Mouse (Mus musculus): ENCODE data around the gene Nop14. TPM values are rescaled to one million over a fixed set of nuclear protein-coding genes. Genes with fewer than 3 reads are reported as not detected.
"Not testable (repeated sequence)": the region's sequence is repeated elsewhere in the genome, so short reads cannot be mapped to it uniquely, and the experiment has no call there.

The Nop14 gene
- polyA plus RNA-seq, 1 experiment = 11.8 TPM

DNA sequence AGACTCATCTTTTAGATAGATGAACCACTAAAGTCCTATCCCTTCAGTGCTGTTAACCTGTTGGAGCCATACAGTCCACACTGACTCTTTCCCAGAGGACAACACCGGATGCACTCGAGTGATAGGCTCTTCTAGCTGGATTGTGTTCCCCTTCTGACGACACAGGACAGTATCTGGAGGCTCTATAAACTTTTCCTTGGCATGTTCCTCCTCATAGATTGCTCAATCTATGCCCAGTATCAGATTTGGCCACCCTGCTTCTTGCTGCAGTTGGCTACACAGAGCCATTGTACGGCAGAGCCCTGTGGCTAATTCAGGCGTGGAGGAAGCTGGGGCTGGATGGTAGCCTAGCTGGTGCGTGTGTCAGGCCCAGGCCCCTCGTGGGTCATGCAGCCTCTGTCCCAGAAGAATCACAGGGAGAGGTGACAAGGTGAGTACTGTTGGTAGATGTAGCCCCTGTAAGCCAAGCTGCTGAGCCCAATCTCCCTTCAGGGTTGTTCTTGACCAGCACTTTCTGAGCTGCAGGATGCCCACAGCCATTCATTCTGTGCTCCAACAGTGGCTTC, 22.3 kb downstream of the Nop14 start:
- no peak overlapping the region for H3K4me3 ChIP-seq (ENCODE audit: insufficient read depth, low read depth, low read length)
- H3K27ac ChIP-seq (replicated peaks; ENCODE audit: low read depth, low read length) = no peak overlapping the region
- H3K4me1 ChIP-seq (ENCODE audit: control insufficient read depth, insufficient read depth, insufficient read length, low read length) = no peaks in the 10 kb centered on the region

DNA sequence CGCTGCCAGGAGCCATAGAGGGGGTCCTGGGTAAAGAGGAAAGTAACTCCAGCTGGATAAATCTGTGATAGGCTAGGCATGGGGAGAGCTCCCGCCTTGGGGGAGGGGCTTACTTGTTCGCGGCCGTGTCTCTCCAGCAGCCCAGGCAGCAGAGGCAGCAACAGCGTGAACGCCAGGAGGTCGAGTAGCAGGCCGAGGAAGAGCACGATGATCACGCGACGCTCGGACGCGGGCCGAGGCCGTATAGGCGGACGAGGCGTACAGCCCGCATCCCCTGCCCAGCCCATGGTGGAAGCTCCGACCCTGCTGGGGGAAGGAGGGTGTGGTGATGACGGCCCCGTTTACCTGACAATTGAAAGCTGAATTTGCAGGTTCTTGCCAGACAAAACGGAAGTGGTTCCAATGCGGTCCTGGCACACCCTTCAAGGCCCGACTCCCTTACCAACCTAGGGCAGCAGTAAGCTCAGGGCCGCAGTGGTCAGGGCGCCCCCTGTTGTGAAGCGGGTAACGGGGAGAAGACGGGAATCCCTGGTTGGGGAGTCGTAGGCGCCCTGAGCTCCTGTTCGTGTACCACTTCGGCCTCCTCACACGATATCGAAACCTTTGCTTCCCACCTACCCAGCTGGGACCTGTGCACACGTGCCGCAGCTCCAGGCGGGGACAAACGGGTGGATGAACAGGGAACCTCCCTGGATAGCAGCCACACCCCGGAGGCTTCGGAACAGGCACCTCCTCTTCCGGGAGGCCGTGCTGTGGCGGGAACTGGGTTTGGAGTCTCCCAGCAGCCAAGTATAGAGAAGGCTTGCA, 23.3 kb downstream of the Nop14 start, which contains the start of gene Mfsd10:
Mfsd10 (minus strand) TSS at position 732 of the 807 bp plus-strand sequence.
- H3K27ac ChIP-seq (replicated peaks; ENCODE audit: low read depth, low read length) = peak within 1 kb of the TSS; percentile 4; the same call in 1 of the 2 replicates
- no peaks in the 10 kb centered on the region for H3K4me1 ChIP-seq (ENCODE audit: control insufficient read depth, insufficient read depth, insufficient read length, low read length)
- peak within 1 kb of the TSS; percentile 70 for H3K4me3 ChIP-seq (ENCODE audit: insufficient read depth, low read depth, low read length)

DNA sequence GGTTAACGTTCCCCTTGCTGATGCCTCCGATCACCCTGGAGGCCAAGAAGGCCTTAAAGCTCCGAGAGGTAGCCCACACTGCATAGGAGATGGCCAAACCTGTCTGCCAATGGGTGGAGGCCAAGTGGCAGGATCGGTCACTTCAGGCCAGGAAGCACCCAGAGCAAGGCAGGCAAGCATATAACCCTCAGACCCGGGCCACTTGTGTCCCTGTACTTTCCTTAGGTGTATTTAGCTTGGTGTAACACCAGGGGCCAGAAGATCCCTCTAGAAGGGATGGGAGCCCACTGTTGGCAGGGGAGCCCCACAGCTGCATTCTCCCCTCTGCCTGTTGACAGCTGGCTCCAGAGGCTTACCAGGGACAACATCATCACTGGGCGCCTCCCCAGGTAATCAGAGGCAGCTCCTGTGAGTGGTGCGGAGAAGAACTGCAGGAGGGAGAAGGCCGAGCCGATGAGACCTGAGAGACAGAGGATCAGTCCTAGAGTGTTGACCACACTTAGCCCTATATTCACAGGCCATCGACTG, 24.2 kb downstream of the Nop14 start:
- Histone ChIP-seq H3K4me1 (ENCODE audit: control insufficient read depth, insufficient read depth, insufficient read length, low read length) (no peaks in the 10 kb centered on the region), H3K27ac (replicated peaks; ENCODE audit: low read depth, low read length) (no peak overlapping the region), H3K4me3 (ENCODE audit: insufficient read depth, low read depth, low read length) (no peak overlapping the region)

DNA sequence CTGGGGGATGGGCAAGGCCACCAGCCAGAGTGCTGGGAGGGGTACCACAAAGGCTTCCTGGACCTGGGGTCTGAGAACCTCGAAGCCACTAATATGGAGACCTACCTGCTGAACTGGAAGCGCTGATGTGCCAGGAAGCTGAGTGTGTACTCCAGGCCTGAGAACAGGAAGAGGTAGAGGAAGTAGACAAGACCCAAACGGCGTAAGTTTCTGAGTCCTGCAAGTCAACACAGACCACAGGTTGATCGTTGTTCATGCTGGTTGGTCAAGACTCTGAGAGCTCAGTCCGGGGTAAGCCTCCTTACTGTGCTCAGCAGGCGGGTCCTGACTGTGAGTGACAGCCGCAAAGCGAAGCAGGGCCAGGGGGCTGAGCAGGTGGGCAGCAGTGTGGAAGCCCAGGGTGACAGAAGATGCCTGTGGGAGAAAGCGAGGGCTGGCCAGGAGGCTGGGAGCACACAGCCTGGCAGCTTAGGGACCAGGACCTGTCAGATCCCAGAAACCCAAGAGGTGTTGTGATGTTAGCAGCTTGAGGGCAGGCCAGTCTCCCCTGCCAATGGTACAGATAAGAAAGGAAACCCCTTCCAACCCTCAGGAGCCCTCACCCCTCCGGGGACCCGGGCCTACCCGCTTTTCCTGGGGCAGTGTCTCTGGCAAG, 25.1 kb downstream of the Nop14 start:
- Histone ChIP-seq H3K4me3 (ENCODE audit: insufficient read depth, low read depth, low read length) (no peak overlapping the region), H3K27ac (replicated peaks; ENCODE audit: low read depth, low read length) (no peak overlapping the region), H3K4me1 (ENCODE audit: control insufficient read depth, insufficient read depth, insufficient read length, low read length) (no peaks in the 10 kb centered on the region)

DNA sequence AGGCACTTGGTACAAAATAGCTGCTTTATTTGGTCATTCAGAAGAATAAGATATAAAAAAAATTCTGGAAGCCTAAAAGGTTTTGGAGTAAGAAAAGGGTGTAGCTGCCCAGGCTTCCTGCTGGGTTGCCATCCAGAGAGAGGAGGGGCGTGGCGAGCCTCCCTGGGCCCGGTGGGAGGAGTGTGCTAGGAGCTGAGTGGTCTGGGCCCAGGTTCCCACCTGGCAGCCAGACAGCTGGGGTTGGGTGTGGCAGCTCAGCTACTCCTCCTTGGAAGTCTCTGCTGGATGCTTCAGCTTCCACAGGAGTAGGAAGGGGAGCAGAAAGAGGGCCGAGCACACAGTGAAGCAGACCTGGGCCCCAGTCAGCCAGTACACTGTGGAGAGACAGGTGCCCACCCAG, 26.3 kb downstream of the Nop14 start:
- Histone ChIP-seq H3K27ac (replicated peaks; ENCODE audit: low read depth, low read length) (no peak overlapping the region), H3K4me3 (ENCODE audit: insufficient read depth, low read depth, low read length) (no peak overlapping the region), H3K4me1 (ENCODE audit: control insufficient read depth, insufficient read depth, insufficient read length, low read length) (no peaks in the 10 kb centered on the region)

DNA sequence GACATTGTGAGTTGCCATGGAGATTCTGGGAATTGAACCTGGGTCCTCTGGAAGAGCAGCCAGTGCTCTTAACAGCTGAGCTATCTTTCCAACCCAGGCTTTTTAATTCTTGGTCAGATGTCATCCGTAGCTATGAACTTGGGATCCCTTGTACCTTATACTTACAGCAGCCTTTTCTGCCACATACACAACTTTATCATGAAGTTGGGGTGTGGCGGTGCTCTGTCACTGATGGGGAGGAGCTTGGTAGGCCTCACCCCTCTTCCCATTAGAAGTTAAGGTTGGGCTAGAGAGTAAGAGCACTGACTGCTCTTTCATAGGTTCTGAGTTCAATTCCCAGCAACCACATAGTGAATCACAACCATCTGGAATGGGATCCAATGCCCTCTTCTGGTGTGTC, 27.0 kb downstream of the Nop14 start:
- Histone ChIP-seq H3K4me3 (ENCODE audit: insufficient read depth, low read depth, low read length) (no peak overlapping the region), H3K27ac (replicated peaks; ENCODE audit: low read depth, low read length) (no peak overlapping the region), H3K4me1 (ENCODE audit: control insufficient read depth, insufficient read depth, insufficient read length, low read length) (no peaks in the 10 kb centered on the region)

DNA sequence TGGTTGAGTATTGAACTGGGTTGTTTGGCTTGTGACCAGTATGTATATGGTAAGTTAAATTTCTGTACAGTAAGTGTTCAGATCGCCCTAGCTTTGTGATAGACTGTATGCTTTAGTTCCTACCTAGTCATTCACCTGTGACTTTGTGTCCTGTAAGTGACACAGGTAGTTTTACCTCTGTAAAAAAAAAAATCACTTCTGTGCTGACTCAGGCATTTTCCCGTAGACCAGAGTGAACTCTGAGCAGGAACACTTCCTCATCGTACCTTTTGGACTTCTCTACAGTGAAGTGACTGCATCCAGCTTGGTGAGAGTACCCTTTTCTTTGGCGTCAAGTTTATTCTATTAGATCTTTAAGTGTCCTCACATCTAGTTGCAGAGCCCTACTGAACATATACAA, 50.0 kb downstream of the Nop14 start:
- H3K4me3 ChIP-seq (ENCODE audit: insufficient read depth, low read depth, low read length) = no peak overlapping the region
- H3K27ac ChIP-seq (replicated peaks; ENCODE audit: low read depth, low read length) = no peak overlapping the region
- no peaks in the 10 kb centered on the region for H3K4me1 ChIP-seq (ENCODE audit: control insufficient read depth, insufficient read depth, insufficient read length, low read length)

DNA sequence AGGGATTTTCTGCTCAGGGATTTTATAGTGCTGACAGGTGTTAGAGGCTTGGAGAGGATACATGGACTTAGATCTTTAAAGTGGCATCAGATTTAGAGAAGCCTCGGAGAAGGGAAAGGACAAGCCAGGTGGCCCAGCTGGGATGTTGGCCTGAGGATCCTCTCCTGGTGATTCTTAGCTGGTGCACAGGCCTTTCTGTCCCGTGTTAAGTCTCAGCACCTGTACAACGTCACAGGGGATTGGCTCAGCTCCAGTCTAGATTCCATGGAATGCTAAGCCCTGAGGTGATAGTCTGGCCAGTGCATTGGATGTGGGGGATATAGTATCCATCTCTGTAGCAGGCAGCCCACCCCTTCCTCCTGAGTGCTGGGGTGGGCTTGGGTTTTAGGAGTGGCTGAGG, 51.7 kb downstream of the Nop14 start:
- no peak overlapping the region for H3K4me3 ChIP-seq (ENCODE audit: insufficient read depth, low read depth, low read length)
- H3K4me1 ChIP-seq (ENCODE audit: control insufficient read depth, insufficient read depth, insufficient read length, low read length) = no peaks in the 10 kb centered on the region
- H3K27ac ChIP-seq (replicated peaks; ENCODE audit: low read depth, low read length) = no peak overlapping the region

DNA sequence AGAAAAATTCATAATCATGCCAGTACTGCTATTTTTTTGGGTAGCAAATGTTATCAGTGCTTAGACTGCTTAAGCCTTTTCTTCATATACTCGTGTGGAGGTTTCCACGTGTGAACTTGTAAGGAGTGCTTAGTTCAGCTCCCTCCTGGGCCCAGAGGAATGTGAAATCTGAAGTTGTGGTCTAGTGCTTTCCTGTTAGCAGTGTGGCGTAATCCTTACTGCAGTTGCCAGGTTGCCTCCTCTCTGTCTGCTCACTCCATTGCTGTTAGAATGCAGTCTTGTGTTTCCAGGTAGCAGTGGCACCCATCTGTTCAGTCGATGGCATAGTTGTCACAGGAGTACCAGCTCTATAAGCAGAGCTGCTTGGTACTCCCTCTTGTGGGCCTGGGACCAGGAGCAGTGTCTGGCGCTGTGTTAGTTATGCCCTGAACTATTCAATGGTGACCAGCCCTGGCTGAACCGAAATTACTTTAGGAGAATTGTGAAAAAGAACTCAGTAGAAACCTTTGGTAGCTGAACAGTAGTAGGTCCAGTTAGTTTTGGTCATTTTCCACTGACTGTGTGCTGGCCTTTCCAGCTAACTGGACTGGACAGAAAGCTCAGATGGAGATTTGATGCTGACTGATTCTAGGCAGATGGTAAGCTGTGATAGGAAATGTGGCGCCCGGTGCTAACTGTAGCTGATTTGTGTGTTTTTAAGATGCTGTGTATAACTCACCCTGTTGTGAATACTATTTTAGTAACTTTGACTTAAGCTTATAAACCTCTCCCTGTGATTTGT, 52.7 kb downstream of the Nop14 start:
- Histone ChIP-seq H3K27ac (replicated peaks; ENCODE audit: low read depth, low read length) (no peak overlapping the region), H3K4me3 (ENCODE audit: insufficient read depth, low read depth, low read length) (no peak overlapping the region), H3K4me1 (ENCODE audit: control insufficient read depth, insufficient read depth, insufficient read length, low read length) (no peaks in the 10 kb centered on the region)

DNA sequence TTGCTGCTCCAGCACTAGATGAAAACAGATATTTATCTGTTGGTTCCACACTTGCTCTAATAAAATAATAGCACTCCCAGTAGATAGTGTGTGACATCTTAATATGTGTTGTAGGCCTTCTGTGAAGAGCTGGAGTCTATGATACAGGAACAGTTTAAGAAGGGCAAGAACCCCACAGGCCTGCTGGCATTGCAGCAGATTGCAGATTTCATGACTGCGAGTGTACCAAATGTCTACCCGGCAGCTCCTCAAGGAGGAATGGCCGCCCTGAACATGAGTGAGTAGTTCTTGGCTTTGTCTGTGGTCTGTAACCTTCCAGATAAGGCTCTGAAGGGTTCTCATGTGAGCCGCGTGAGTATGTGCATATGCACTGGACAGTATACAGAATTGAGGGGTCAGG, 55.4 kb downstream of the Nop14 start:
- Histone ChIP-seq H3K4me3 (ENCODE audit: insufficient read depth, low read depth, low read length) (no peak overlapping the region), H3K4me1 (ENCODE audit: control insufficient read depth, insufficient read depth, insufficient read length, low read length) (no peaks in the 10 kb centered on the region), H3K27ac (replicated peaks; ENCODE audit: low read depth, low read length) (no peak overlapping the region)

DNA sequence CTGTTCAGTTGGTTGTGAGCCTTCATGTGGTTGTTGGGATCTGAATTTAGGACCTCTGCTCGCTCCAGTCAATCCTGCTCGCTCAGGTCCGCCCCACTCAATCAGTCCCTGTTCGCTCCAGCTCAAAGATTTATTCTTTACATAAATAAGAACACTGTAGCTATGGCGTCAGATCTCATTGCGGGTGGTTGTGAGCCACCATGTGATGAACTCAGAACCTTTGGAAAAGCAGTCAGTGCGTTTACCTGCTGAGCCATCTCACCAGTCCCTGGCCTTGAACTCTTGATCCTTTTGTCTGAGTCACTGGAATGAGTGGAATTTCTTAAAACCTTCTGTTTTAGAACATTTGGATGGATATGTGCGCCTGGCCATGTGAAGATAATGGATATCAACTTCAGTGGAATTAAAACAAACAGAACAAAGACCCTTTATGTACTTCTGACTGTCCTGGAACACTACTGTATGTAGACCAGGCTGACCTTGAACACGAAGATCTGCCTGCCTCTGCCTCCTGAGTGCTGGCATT, 66.7 kb downstream of the Nop14 start:
- Histone ChIP-seq H3K4me3 (ENCODE audit: insufficient read depth, low read depth, low read length) (no peak overlapping the region), H3K27ac (replicated peaks; ENCODE audit: low read depth, low read length) (no peak overlapping the region), H3K4me1 (ENCODE audit: control insufficient read depth, insufficient read depth, insufficient read length, low read length) (peaks cover 13% of the 10 kb centered on the region)

DNA sequence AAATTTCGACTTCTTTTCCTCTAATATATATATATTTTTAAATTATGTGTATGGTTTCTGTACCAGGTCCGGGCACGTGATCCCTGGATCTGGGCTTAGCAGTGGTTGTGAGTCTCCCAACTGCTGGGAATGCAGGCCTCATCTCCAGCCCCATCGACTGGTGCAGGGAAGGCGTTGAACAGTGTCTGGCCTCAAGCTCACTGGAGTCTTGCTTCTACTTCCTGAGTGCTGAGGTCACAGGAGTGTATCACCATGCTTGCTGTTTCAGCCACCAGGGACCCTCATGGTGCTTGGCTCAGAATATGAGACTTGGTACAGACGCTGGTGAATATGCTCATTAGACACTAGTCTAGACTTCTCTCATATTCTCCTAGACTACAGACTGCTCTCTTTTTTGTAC, 67.3 kb downstream of the Nop14 start:
- H3K27ac ChIP-seq (replicated peaks; ENCODE audit: low read depth, low read length) = no peak overlapping the region
- H3K4me3 ChIP-seq (ENCODE audit: insufficient read depth, low read depth, low read length) = no peak overlapping the region

DNA sequence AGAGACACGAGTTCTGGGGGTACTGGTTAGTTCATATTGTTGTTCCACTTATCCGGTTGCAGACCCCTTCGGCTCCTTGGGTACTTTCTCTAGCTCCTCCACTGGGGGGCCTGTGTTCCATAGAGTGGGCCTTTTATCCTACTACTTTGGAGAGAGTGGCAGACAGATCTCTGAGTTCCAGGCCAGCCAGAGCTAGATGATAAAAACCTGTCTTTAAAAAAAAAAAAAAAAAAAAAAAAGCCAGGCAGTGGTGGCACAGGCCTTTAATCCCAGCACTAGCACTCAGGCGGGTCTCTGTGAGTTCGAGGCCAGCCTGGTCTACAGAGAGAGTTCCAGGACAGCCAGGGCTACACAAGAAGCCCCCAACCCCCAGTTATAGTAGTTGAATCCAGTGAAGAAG, 67.7 kb downstream of the Nop14 start:
- peaks cover 13% of the 10 kb centered on the region for H3K4me1 ChIP-seq (ENCODE audit: control insufficient read depth, insufficient read depth, insufficient read length, low read length)
- not testable (repeated sequence) for H3K4me3 ChIP-seq (ENCODE audit: insufficient read depth, low read depth, low read length); H3K27ac ChIP-seq (replicated peaks; ENCODE audit: low read depth, low read length)

More for the DNA sequence above, 67.3 kb downstream of the Nop14 start:
- H3K4me1 ChIP-seq (ENCODE audit: control insufficient read depth, insufficient read depth, insufficient read length, low read length) = peaks cover 13% of the 10 kb centered on the region

DNA sequence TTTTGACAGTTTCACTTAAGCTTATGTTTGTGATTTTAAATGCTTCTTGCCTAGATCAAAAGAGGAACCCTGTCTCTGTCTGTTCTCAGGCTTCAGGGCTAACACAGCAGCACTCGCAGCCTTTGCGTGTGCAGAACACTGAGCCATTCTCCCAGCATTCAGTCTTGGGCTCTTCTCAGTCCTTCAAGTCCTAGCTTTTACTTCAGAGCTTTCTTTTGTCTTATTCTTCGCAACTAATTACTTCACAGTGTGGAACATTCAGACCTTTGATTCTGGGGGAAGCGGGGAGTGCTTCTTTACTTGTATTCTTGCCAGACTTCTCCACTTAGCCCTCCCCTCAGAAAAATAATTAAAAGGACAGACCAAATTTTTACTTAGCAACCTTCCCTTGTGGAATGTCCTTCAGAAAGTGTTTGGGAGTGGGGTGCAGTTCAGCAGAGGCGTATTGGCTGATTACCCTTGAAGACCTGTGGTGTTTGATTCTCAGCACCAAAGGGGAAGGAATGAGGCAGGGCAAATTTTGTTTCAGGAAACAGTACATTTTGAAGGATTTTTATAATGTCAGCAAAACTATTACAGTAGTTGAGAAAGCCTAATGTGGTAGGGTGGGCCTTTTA, 68.5 kb downstream of the Nop14 start:
- Histone ChIP-seq H3K27ac (replicated peaks; ENCODE audit: low read depth, low read length) (no peak overlapping the region), H3K4me3 (ENCODE audit: insufficient read depth, low read depth, low read length) (no peak overlapping the region), H3K4me1 (ENCODE audit: control insufficient read depth, insufficient read depth, insufficient read length, low read length) (peaks cover 13% of the 10 kb centered on the region)
